Mouse (Mus musculus) ovary, adult 10 weeks (tissue): Measurements from ENCODE around the gene Dclk1. TPM values are rescaled to one million over a fixed set of nuclear protein-coding genes. Genes with fewer than 3 reads are reported as not detected.

Experiments used
- polyA plus RNA-seq: library from polyadenylated mRNA; stranded (reverse); fragments of 350-450 nt; fragmentation: Illumina TruSeq; extraction: RNeasy Lipid Tissue Mini Kit (QIAGEN cat#74804); gene quantifications from one replicate; pipeline ENCODE4 v1.2.3, GENCODE M21; 2014

Gene Dclk1
- polyA plus RNA-seq: 24.1 TPM

DNA sequence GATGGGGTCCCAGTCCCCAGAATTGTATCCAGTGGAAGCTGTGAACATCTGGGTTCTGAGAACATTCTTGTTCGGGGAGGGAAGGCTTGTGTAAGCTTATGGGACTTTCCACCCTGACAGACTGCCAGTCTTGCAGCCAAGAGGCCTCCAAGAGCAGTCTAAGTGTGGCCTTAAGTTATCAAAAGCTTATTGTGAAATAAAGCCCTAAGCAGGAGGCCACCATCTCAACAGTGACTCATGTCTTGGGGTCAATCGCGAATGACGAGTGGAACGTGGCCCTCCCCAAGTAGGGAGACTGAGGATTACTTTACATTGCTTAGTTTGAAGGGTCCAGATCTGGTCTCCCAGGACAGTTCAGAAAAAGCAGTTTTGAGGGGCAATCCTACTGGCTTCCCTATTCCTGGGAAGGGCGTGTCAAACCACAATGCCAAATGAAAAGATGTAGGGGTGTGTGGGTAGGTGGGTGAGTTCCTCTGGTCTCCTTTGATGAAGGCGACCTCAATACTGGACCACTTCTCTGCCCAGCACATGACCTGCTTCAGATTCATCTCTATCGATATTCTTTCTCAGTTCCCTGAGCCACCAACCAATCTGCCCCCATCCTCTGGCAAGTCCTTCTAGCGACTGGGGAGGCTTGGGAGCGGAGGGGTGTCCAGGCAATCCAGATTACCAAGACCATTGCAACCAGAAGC lies at the start of gene Dclk1:
Gene Dclk1 (plus strand): TSS at position 635 of the 692 bp plus-strand sequence.

DNA sequence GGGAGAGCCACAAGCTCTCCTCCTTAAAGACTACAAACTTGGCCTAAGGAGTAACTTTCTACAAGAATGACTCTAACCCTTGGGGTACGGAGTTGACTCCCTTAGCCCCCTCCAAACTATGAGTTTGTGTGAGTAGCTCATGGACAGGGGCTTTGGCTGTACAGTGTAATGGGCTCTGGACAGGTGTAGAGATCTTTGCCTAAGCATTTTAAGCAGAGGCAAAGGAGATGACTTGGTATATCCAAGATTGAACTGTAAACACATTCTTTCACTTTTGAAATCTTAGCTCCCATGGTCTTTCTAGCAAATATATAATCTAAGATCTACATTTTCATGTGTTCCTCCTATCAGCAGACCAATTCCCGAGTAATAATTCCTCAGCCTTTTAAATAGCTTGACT lies 229.9 kb downstream of the Dclk1 start, which contains the start of gene Gm21954:
Gene Gm21954 (minus strand): TSS at position 101 of the 400 bp plus-strand sequence.

Other genes with a start within 250 kb of the Dclk1 start
- not detected for gene Ccna1, start 186.9 kb upstream of the Dclk1 start, polyA plus RNA-seq
- 41.4 TPM for gene Spg20, start 130.3 kb upstream of the Dclk1 start, polyA plus RNA-seq
- 0.14 TPM for gene Ccdc169, start 105.0 kb upstream of the Dclk1 start, polyA plus RNA-seq
- gene Sohlh2, start 60.3 kb upstream of the Dclk1 start, polyA plus RNA-seq: 0.63 TPM
- gene Gm21954, start 229.8 kb downstream of the Dclk1 start, polyA plus RNA-seq: not detected